Mouse (Mus musculus) limb, embryonic 15.5 days (tissue): Measurements from ENCODE around the gene Hoxd10. TPM values are rescaled to one million over a fixed set of nuclear protein-coding genes. Genes with fewer than 3 reads are reported as not detected.

ENCODE experiments used
- ATAC-seq: fragments of 200-750 bp; cut with Nextera tagmentation; 2 replicates; pipeline ENCODE4 v1.8.0; 2017; ENCODE audit warnings: low read depth, moderate TSS enrichment; ENCODE audit not compliant: insufficient number of reproducible peaks, low FRiP score, low TSS enrichment
- H3K27ac ChIP-seq: fragments of 300-500 bp; sonication (generic); 2 replicates; pipeline ENCODE4 v1.5.1; 2015; ENCODE audit warnings: moderate library complexity, mild to moderate bottlenecking, inconsistent platforms
- H3K27me3 ChIP-seq: fragments of 300-500 bp; sonication (generic); 2 replicates; pipeline ENCODE4 v1.6.1; 2015; ENCODE audit warnings: inconsistent platforms
- H3K36me3 ChIP-seq: fragments of 300-500 bp; sonication (generic); 2 replicates; pipeline ENCODE4 v1.6.1; 2015; ENCODE audit warnings: inconsistent platforms
- H3K4me1 ChIP-seq: fragments of 300-500 bp; sonication (generic); 2 replicates; pipeline ENCODE4 v1.6.1; 2015; ENCODE audit warnings: inconsistent platforms
- H3K4me2 ChIP-seq: fragments of 300-500 bp; sonication (generic); 2 replicates; pipeline ENCODE4 v1.6.1; 2015; ENCODE audit warnings: mild to moderate bottlenecking, inconsistent platforms
- H3K4me3 ChIP-seq: fragments of 300-500 bp; sonication (generic); 2 replicates; pipeline ENCODE4 v1.5.1; 2015; ENCODE audit warnings: mild to moderate bottlenecking, inconsistent platforms
- H3K9ac ChIP-seq: fragments of 300-500 bp; sonication (generic); 2 replicates; pipeline ENCODE4 v1.6.1; 2015; ENCODE audit warnings: inconsistent platforms
- H3K9me3 ChIP-seq: fragments of 300-500 bp; sonication (generic); 2 replicates; pipeline ENCODE4 v1.6.1; 2016; ENCODE audit warnings: inconsistent platforms
- WGBS: fragments of 180-500 bp; shearing (Covaris S2); methylation state at CpG from one replicate; pipeline ENCODE4 v1.1.7; 2015; 5-methylcytosine and 5-hydroxymethylcytosine counted together
- polyA plus RNA-seq: library from polyadenylated mRNA; unstranded; fragments of >200 nt; fragmentation: Nextera tagmentation; extraction: Ambion mirVana; gene quantifications from 2 replicates; pipeline ENCODE4 v1.2.1, GENCODE M21; 2015

Gene Hoxd10
- polyA plus RNA-seq, result 12.4 and 14.5 TPM in 2 replicates

- Histone ChIP-seq H3K9me3 (no peaks in the 10 kb centered on the region), H3K4me3 (peak within 1 kb of the TSS; percentile 44), H3K36me3 (no peaks in the 10 kb centered on the region; the same call in 1 of the 2 replicates), H3K27me3 (peaks cover 79% of the 10 kb centered on the region), H3K27ac (peak within 1 kb of the TSS; percentile 86), H3K4me2 (peak within 1 kb of the TSS; percentile 62), H3K4me1 (peaks cover 31% of the 10 kb centered on the region), H3K9ac (peak within 1 kb of the TSS; percentile 54)
- peak; percentile 81; the same call in 1 of the 2 replicates for ATAC-seq
- 4% methylated on average over 56 of the region's 56 CpGs for WGBS
These were observed at the start of gene Hoxd10 for GRCm38 (mm10) chr2:74691022-74691951. Gene Hoxd10, plus strand, starts transcription at chr2:74691924.

GRCm38 (mm10) chr2:74642431-74642830 is 49.3 kb upstream of the Hoxd10 start:
- Histone ChIP-seq H3K4me3 (no peak overlapping the region), H3K4me2 (no peak overlapping the region), H3K27me3 (peaks cover 14% of the 10 kb centered on the region), H3K36me3 (no peaks in the 10 kb centered on the region), H3K4me1 (peaks cover 4% of the 10 kb centered on the region), H3K27ac (no peak overlapping the region), H3K9ac (no peak overlapping the region), H3K9me3 (no peaks in the 10 kb centered on the region)
- no peak for ATAC-seq
- WGBS, result 41% methylated on average over 5 of the region's 5 CpGs

GRCm38 (mm10) chr2:74645631-74646030 is 46.1 kb upstream of the Hoxd10 start:
- 87% methylated on average over 3 of the region's 3 CpGs for WGBS
- H3K9ac ChIP-seq, result no peak overlapping the region
- no peaks in the 10 kb centered on the region for H3K36me3 ChIP-seq
- H3K9me3 ChIP-seq, result no peaks in the 10 kb centered on the region
- H3K27me3 ChIP-seq, result peaks cover 45% of the 10 kb centered on the region
- ATAC-seq, result no peak
- H3K4me2 ChIP-seq, result no peak overlapping the region
- H3K4me1 ChIP-seq, result peaks cover 23% of the 10 kb centered on the region
- no peak overlapping the region for H3K4me3 ChIP-seq
- H3K27ac ChIP-seq, result no peak overlapping the region

DNA sequence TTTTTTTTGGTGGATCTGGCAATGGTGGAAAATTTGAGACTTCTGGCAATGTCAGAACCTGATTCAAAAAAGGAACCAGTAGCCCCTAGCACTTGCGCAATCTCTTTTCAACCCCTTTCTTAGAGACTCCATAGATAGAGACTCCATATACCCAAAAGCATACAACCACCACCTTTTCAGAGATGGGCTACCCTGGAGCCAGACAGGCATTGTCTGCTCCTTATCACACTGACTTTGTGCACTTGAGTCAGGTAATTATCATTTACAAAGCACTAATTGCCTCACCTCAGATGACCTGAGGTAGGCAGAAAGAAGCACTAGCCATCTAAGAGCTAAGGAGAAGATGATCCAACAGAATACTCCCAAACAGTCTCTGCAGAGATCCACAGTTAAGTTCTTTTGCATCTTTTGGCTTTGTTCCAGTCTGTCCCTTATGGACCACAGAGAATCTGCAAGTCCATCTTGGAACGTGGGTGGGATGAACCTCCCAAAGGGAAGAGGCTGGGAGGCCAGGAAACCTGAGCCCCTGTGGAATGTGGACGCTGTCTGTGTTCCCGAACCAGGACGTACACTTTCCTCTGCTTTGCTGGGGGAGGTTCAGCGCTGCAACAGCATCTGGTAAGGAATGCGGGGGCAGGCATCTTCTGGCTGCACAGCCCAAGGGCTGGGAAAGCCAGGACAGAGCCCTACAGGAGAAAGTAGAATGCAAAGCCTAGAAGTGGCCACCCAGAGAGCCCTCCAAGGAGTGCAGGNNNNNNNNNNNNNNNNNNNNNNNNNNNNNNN is 44.5 kb upstream of the Hoxd10 start:
- WGBS, result 22% methylated on average over 7 of the region's 7 CpGs
- peaks cover 59% of the 10 kb centered on the region for H3K27me3 ChIP-seq
- H3K4me1 ChIP-seq, result peaks cover 23% of the 10 kb centered on the region
- ATAC-seq, result no peak
- no peak overlapping the region for H3K4me2 ChIP-seq
- no peak overlapping the region for H3K4me3 ChIP-seq
- H3K27ac ChIP-seq, result no peak overlapping the region
- no peaks in the 10 kb centered on the region for H3K9me3 ChIP-seq
- no peaks in the 10 kb centered on the region for H3K36me3 ChIP-seq
- H3K9ac ChIP-seq, result no peak overlapping the region

- Histone ChIP-seq H3K9me3 (no peaks in the 10 kb centered on the region), H3K36me3 (no peaks in the 10 kb centered on the region), H3K27me3 (peaks cover 77% of the 10 kb centered on the region), H3K4me1 (peaks cover 34% of the 10 kb centered on the region), H3K4me3 (no peak overlapping the region), H3K27ac (no peak overlapping the region), H3K9ac (no peak overlapping the region), H3K4me2 (no peak overlapping the region)
- ATAC-seq, result no peak
- WGBS, result 43% methylated on average over 2 of the region's 2 CpGs
These were observed 38.8 kb upstream of the Hoxd10 start for GRCm38 (mm10) chr2:74652996-74653340.

- ATAC-seq, result no peak
- Histone ChIP-seq H3K27me3 (peaks cover 67% of the 10 kb centered on the region), H3K4me3 (peak overlapping the region; percentile 46; the same call in 1 of the 2 replicates), H3K36me3 (no peaks in the 10 kb centered on the region), H3K4me1 (peaks cover 27% of the 10 kb centered on the region), H3K9me3 (no peaks in the 10 kb centered on the region), H3K27ac (peak overlapping the region; percentile 82), H3K4me2 (peak overlapping the region; percentile 60), H3K9ac (no peak overlapping the region)
- 12% methylated on average over 17 of the region's 17 CpGs for WGBS
These were observed 37.8 kb upstream of the Hoxd10 start for GRCm38 (mm10) chr2:74653781-74654535.

GRCm38 (mm10) chr2:74654743-74655419 is 36.8 kb upstream of the Hoxd10 start:
- H3K27me3 ChIP-seq, result peaks cover 66% of the 10 kb centered on the region
- 6% methylated on average over 20 of the region's 20 CpGs for WGBS
- peak overlapping the region; percentile 82 for H3K27ac ChIP-seq
- no peaks in the 10 kb centered on the region for H3K9me3 ChIP-seq
- H3K4me2 ChIP-seq, result peak overlapping the region; percentile 60
- H3K4me1 ChIP-seq, result peaks cover 26% of the 10 kb centered on the region
- no peaks in the 10 kb centered on the region for H3K36me3 ChIP-seq
- ATAC-seq, result peak; percentile 42
- peak overlapping the region; percentile 46 for H3K4me3 ChIP-seq
- no peak overlapping the region for H3K9ac ChIP-seq

- no peaks in the 10 kb centered on the region for H3K9me3 ChIP-seq
- H3K4me1 ChIP-seq, result peaks cover 26% of the 10 kb centered on the region
- peak; percentile 38; the same call in 1 of the 2 replicates for ATAC-seq
- peak overlapping the region; percentile 82 for H3K27ac ChIP-seq
- H3K4me2 ChIP-seq, result peak overlapping the region; percentile 60
- H3K36me3 ChIP-seq, result no peaks in the 10 kb centered on the region
- peaks cover 61% of the 10 kb centered on the region for H3K27me3 ChIP-seq
- H3K4me3 ChIP-seq, result peak overlapping the region; percentile 46
- WGBS, result under 1% methylated on average over 44 of the region's 47 CpGs
- H3K9ac ChIP-seq, result peak overlapping the region; percentile 39
These were observed 36.3 kb upstream of the Hoxd10 start for GRCm38 (mm10) chr2:74655420-74655781.

- Histone ChIP-seq H3K9me3 (no peaks in the 10 kb centered on the region), H3K27me3 (peaks cover 61% of the 10 kb centered on the region), H3K4me1 (peaks cover 30% of the 10 kb centered on the region), H3K27ac (peak overlapping the region; percentile 82), H3K4me3 (peak overlapping the region; percentile 46), H3K4me2 (peak overlapping the region; percentile 60), H3K36me3 (no peaks in the 10 kb centered on the region), H3K9ac (peak overlapping the region; percentile 39)
- WGBS, result under 1% methylated on average over 69 of the region's 69 CpGs
- no peak for ATAC-seq
These were observed 35.7 kb upstream of the Hoxd10 start for GRCm38 (mm10) chr2:74655821-74656631.

DNA sequence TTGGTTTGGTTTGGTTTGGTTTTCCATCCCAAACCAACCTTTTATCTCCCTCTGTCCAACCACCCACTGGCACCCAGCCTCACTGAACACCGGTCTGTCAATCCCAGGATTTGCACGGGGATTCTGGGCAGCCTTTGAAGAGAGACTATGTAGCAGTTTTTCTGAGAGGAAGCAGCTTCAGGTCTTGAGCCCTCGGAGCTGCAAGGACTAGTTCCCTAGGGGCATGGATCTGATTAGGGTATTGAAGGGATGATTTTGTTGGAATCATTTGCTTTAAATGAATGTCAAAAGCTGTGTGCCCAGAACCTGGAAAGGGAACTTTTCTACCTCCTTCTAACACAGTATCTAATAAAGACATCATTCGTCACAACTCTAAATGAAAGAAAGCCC is 35.1 kb upstream of the Hoxd10 start:
- Histone ChIP-seq H3K9me3 (no peaks in the 10 kb centered on the region), H3K4me1 (peaks cover 33% of the 10 kb centered on the region), H3K4me3 (peak overlapping the region; percentile 46), H3K4me2 (peak overlapping the region; percentile 60), H3K27me3 (peaks cover 63% of the 10 kb centered on the region), H3K9ac (0 out of 2 replicates have a peak overlapping the region, but pooled peaks have one; percentile 39), H3K27ac (peak overlapping the region; percentile 58), H3K36me3 (no peaks in the 10 kb centered on the region)
- 6% methylated on average over 4 of the region's 4 CpGs for WGBS
- ATAC-seq, result no peak
